Mouse (Mus musculus) yolk sac, embryonic 10.5 days (tissue): ENCODE results near the gene Nenf.

Experiments used
- DNase-seq: peaks from one replicate; pipeline ENCODE4 v3.0.0-alpha.2; 2017; ENCODE audit warnings: low spot score

Gene Nenf

DNA sequence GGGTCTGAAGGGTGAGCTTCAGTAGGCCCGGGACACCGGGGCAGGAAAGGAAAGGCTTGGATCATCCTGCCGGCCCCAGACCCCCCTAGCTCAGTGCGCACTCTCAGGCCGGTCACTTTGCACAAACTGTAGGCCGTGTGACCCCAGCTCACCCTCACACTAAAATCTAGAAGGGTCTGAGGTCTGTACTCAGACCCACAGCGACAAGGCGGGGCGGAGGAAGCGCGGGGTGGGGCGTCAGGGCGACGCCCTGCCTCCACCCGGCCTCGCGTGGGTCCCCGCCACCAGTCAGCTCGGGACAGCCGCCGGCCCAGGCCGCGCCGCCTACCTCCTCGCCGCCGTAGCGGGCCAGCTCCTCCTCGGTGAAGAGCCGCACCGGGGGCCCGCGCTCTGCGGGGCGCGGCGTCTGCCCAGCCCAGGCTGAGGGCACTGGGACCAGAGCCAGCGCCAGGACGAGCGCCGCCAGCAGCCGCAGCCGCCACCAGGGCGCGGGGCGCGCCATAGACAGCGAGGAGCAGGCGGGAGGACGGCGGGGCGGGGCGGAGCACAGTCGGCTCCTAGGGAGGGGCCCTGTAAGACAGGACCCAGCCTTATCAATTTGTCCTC, at the start of gene Nenf:
Gene Nenf (minus strand): TSS at position 604 of the 606 bp plus-strand sequence.
- peak; percentile 69 for DNase-seq

- DNase-seq, result no peak
These were observed 46.5 kb upstream of the Nenf start for GRCm38 (mm10) chr1:191364477-191364876.

- no peak for DNase-seq
These were observed 44.4 kb upstream of the Nenf start for GRCm38 (mm10) chr1:191362412-191362811.

DNA sequence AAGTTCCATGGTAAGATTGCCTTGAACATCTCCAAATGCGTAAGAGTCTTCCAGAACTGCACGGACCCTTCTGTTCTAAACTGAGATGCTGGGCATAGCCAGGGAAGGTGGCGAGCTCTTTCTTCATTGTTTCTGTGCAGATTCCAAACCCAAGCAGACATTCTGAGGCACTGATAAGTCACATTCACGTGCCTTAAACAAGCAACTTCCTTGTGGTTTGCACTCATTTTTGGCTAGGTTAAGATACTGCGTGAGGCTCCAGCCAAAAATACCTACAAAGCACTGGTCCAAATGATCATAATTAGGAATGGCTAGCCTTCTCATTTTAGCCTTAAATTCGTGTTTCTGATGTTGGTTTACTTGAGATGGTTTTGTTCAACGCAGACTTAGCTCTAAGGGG, 41.5 kb upstream of the Nenf start:
- no peak for DNase-seq

DNA sequence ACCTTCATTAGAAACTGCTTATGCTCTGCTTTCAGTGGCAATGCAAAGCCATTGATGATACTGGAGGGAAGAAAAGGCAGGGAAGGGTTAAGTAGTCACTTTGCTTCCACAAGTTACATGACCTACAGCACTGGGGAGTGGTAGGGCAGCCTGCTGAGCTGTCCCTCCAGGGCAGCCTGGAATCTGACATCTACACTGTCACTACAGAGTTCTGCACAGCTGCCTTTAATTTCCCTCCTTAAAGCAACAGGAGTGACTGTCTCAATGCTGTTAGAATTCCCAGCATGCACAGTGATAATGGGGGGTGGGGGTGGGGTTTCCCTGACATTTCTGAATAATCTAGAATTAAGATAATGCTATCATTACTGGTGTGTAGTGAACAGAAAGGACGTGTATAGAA, 38.9 kb upstream of the Nenf start:
- DNase-seq, result no peak

DNA sequence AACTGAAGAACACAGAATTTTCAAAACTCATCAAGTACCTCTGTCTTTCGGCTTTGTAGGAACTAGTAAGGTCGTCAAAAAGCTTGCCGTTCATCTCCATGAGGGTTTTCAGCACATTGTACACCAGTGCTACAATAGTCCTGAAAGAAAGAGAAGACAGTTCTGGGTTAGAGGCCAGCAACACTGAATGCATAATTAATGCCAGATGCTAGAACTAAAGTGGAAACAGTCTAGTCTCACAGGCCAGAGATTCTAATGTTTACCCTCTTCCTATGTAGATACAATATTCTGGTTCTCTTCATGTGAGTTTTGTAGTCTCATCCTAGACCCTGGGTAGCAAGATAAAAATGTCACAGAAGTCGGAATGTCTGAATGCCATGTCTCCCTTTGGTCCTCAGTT, 35.8 kb upstream of the Nenf start:
- no peak for DNase-seq

DNA sequence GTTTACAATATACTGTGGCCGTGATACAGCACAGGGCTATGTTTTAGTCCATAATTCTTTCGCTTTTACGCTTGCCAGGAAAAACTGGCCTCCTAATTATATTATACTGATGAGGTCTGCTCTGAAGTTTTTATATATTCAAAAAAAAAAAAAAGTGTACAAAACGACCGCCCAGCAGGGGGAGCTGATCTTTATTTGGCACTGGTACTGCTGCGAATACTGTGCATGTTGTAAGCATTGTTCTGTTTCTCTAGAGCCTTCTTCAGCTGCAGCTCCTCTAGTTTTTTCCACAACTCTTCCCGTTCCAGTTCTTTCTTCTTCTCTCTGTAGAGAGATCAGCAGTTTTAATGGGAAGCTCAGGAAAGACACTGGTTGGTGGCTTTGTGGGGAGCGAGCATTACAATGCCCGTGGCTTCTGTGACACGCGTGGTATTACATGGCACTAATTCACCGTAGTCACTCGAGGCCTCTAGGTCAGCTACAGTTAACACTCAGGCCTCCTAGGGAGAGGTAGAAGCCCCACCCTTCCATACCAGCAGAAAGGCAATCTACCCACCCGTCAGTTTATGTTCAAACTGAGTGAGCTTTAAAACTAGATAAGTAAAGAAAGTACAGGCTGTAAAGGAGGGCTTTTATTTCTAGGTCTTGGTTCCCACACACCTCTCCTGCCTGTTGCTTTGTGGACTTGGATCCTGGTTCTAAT, 34.9 kb upstream of the Nenf start:
- no peak for DNase-seq

DNA sequence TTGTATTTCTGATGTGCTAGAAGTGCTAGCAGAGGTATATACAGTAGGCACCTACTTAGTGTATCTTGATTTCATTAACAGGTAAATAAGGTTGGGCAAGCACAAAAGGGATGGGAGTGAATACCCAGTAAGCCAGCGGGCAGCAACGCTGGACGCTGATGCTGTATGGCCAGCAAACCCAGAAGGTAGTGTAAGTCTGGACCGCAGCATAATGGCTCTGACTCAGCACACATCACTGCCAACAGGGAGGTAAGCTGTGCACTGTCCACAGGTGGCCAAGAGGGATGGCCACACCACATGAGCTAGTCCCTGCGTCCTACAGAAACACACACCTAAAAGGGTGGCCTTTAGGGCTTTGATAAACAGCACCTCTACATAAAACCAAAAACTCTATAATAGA, 32.4 kb upstream of the Nenf start:
- no peak for DNase-seq

DNA sequence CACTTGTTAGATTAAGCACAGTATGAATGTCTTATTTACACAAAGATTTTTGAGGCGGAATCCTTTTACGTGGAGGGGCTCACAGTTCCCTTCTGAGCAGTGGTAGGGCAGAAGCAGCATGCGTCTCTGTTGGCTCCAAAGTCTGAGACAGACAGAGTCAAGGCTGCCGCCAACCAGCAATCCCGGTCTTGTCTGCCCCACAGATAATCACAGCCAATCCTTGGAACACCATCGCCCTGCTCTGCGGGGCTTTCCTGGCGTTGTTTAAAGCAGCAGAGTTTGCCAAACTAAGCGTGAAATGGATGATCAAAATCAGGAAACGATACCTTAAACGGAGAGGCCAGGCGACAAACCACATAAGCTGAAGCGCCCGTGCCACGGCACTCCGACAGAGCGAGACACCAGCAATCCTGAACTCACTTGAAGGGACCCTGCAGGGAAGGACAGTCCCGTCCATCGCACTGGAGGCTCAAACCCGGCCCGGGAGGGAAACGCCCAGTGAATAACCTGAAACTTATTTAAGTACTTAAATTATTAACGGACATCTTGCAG, 31.6 kb upstream of the Nenf start:
- DNase-seq, result no peak

GRCm38 (mm10) chr1:191348996-191349395, 31.0 kb upstream of the Nenf start:
- no peak for DNase-seq

- no peak for DNase-seq
These were observed 30.6 kb upstream of the Nenf start for GRCm38 (mm10) chr1:191348592-191348991.

GRCm38 (mm10) chr1:191347602-191348001, 29.6 kb upstream of the Nenf start:
- no peak for DNase-seq

- DNase-seq, result no peak
These were observed 22.5 kb upstream of the Nenf start for GRCm38 (mm10) chr1:191340530-191340929.

GRCm38 (mm10) chr1:191339876-191340275, 21.9 kb upstream of the Nenf start:
- DNase-seq, result no peak

DNA sequence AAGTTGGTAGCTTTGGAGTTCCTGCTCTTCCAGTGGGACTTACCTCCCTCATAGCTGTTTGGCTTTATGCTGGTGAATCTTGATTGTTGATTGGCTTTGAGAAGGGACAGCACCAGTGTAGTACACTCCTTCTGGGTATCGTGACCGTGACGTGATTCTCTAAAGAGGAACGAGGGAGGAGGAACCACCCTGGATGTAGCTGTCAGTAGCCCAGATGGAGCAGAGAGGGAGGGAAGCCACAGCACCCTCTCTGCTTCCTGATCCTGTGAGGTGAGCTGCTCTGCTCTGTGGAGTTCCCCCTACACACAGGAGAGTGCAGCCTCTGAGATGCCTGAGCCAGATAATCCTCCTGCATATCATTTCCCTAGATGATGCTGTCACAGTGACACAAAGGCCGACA, 16.5 kb upstream of the Nenf start:
- DNase-seq, result no peak

GRCm38 (mm10) chr1:191330356-191330755, 12.4 kb upstream of the Nenf start:
- DNase-seq, result no peak

GRCm38 (mm10) chr1:191328019-191328441, 10.0 kb upstream of the Nenf start:
- DNase-seq, result no peak

DNA sequence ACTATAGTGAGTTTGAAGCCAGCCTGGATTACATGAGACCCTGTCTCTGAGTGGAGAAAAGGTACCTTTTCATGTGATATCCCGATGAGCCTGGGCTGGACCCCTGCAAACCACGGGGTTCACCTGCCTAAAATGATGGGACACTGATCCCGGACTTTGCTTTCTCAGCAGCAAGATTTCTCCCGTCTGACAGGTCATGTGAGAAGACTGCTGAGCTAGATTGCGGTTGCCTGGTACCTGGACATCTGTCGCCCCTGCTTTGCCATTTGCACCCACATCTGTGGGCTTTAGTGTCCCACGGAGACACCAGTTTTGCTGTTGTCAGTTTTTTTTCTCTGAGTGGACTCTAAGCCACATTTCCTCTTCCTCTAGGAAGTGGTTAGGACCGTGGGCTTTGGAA, 9.3 kb upstream of the Nenf start:
- no peak for DNase-seq

GRCm38 (mm10) chr1:191326233-191326882, 8.4 kb upstream of the Nenf start:
- peak; percentile 47 for DNase-seq

DNA sequence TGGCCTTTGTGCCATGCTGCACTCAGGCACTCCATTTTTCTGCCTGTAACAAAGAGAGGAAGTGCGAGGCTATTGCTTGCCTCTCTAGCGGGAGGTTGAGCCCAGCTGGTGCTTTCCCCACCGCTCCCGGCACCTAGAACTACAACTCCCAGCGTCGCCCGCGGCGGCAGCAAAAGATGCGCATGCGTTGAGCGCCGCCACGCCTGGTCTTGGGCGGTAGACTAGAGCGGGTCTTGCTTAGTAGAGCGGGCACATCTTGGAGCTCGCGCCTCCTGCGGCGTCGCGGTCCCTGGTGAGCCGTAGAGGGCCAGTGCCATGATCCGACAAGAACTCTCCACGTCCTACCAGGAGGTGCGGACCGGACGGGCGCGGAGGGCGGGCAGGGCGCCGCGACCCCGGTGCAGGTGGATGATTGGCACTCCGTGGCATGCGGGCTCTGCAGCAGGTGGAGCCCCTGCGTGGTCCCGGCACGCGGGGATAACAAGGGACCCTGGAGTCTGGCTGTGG, 7.8 kb upstream of the Nenf start, which contains the start of gene Tmem206:
Gene Tmem206 (plus strand): TSS at position 187 of the 507 bp plus-strand sequence.
- DNase-seq, result peak; percentile 93

DNA sequence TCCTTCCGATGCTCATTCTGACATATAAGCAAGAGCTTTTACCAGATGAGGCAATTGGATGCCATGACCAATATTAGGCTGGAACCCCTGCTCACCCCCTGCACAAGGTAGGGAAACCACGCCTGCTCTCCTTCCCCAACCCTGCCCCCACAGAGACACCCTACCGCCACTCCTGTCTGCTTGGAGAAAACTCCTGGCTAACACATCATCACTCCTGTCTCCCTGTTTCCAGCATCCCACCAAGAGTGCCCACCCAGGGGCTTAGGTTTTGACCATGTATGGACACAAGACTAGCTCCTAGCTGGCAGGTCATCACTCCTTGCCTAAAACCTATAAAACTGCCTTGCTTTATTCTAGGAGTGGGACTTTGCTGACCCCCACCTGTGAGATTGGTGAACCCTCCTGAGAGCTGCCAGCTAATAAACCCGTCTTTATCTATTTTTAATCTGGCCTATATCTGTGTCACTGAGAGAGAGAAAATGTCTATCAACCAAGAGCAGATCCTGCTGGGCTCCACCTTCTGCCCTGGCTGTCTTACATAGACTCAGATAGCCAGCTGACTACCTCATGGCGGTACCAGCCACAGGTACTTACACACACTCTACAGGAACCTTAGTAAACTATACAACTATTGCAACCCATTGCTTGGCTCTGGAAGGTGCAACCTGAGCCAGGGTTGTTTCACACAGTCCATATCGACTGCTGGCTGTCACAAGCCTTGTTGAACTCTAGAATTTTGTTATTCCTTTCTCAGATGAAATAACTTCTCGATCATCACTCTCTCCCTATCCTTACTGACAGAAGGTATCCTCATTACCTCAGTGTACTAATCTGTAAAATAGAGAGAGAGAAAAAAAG, 7.0 kb upstream of the Nenf start:
- DNase-seq, result no peak

DNA sequence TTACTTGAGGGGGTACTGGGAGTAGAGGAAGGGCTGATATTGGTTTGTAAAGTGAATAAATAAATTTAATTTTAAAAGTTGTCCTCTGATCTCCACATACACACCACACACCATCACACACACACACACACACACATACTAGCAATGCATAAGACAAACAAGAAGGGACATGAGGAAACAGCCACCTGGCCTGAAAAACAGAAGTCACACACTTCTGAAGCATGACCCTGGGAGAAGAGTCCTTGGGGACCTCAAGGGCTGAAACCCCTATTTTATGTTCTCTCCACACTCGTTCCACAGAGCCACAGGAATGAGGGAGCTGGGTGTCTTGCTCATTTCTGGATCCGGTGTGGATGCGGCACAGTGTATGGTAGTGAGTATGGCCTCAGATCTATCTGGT, 5.4 kb upstream of the Nenf start:
- DNase-seq, result no peak
